Mouse (Mus musculus) MEL (cell line): ENCODE measurements around the gene Rundc3a. TPM values are rescaled to one million over a fixed set of nuclear protein-coding genes. Genes with fewer than 3 reads are reported as not detected.

Experiments used
- DNase-seq: peaks from one replicate; pipeline ENCODE4 v3.0.0; 2011; ENCODE audit warnings: low read depth, low spot score
- H3K27ac ChIP-seq: 2 replicates; pipeline ENCODE4 v1.5.1; 2012; ENCODE audit warnings: low read depth, mild to moderate bottlenecking, control low read depth, low read length, moderate library complexity; ENCODE audit not compliant: control insufficient read depth
- H3K27me3 ChIP-seq, 2 experiments: fragments of 150-350 bp in 1 of 2; sonication (generic) in 1 of 2; 2 replicates each; pipeline ENCODE4 v1.6.1; 2012; ENCODE audit warnings: low read length in 2 of 2, mild to moderate bottlenecking in 2 of 2, improper control_type of control experiment in 1 of 2, moderate library complexity in 1 of 2; ENCODE audit not compliant: insufficient read depth in 2 of 2, control insufficient read depth in 1 of 2
- H3K36me3 ChIP-seq, 2 experiments: 2 replicates each; pipeline ENCODE4 v1.6.1; 2012 to 2014; ENCODE audit warnings: low read length in 2 of 2, improper control_type of control experiment in 1 of 2, inconsistent platforms in 1 of 2, mild to moderate bottlenecking in 1 of 2; ENCODE audit not compliant: insufficient read depth in 2 of 2, control insufficient read depth in 1 of 2
- H3K4me1 ChIP-seq, 2 experiments: fragments of 150-350 bp in 1 of 2; sonication (generic) in 1 of 2; 2 replicates each; pipeline ENCODE4 v1.6.1; 2012; ENCODE audit warnings: low read length in 2 of 2, improper control_type of control experiment in 1 of 2, mild to moderate bottlenecking in 1 of 2; ENCODE audit not compliant: insufficient read depth in 2 of 2, control insufficient read depth in 1 of 2
- H3K4me3 ChIP-seq, 2 experiments: fragments of 150-350 bp in 1 of 2; sonication (generic) in 1 of 2; 2 replicates each; pipeline ENCODE4 v1.5.1; 2012; ENCODE audit warnings: low read depth in 2 of 2, low read length in 2 of 2, mild to moderate bottlenecking in 2 of 2, moderate library complexity in 2 of 2, control low read depth in 1 of 2, improper control_type of control experiment in 1 of 2; ENCODE audit not compliant: control insufficient read depth in 1 of 2, insufficient read depth in 1 of 2
- H3K79me2 ChIP-seq: 2 replicates; pipeline ENCODE4 v1.6.1; 2012; ENCODE audit warnings: mild to moderate bottlenecking, low read length, moderate library complexity; ENCODE audit not compliant: control insufficient read depth, poor library complexity, insufficient read depth
- H3K9ac ChIP-seq: 2 replicates; pipeline ENCODE4 v1.6.1; 2012; ENCODE audit warnings: low read depth, mild to moderate bottlenecking, control low read depth, low read length, moderate library complexity; ENCODE audit not compliant: control insufficient read depth, poor library complexity, severe bottlenecking
- H3K9me3 ChIP-seq: fragments of 150-350 bp; sonication (generic); replicated peaks from 2 replicates; pipeline ENCODE4 v1.6.1; 2012; ENCODE audit warnings: mild to moderate bottlenecking, low read length, improper control_type of control experiment, moderate library complexity; ENCODE audit not compliant: insufficient read depth
- CHD1 ChIP-seq: IDR thresholded peaks from 2 replicates; pipeline ENCODE4 v1.6.1; 2012; ENCODE audit warnings: low read depth, mild to moderate bottlenecking, inconsistent platforms, low read length, improper control_type of control experiment
- CHD2 ChIP-seq: IDR thresholded peaks from 2 replicates; pipeline ENCODE4 v1.6.1; 2011; ENCODE audit warnings: low read length, improper control_type of control experiment
- CTCF ChIP-seq, 3 experiments: IDR thresholded peaks in 2 of 3; conservative IDR thresholded peaks in 1 of 3; 2 replicates each; pipeline ENCODE4 v1.5.1; 2011 to 2012; ENCODE audit warnings: low read length in 3 of 3, low read depth in 2 of 3, mild to moderate bottlenecking in 2 of 3, improper control_type of control experiment in 1 of 3, inconsistent platforms in 1 of 3, mixed read lengths in 1 of 3, moderate library complexity in 1 of 3; ENCODE audit not compliant: control insufficient read depth in 1 of 3, insufficient read depth in 1 of 3, poor library complexity in 1 of 3, severe bottlenecking in 1 of 3
- E2F4 ChIP-seq: IDR thresholded peaks from 2 replicates; pipeline ENCODE4 v1.6.1; 2011; ENCODE audit warnings: low read depth, low read length, improper control_type of control experiment, borderline replicate concordance
- ELF1 ChIP-seq: IDR thresholded peaks from 2 replicates; pipeline ENCODE4 v1.6.1; 2014; ENCODE audit warnings: low read depth, mild to moderate bottlenecking, inconsistent platforms, low read length, improper control_type of control experiment, moderate library complexity
- ETS1 ChIP-seq: IDR thresholded peaks from 2 replicates; pipeline ENCODE4 v1.6.1; 2012; ENCODE audit warnings: low read depth, mild to moderate bottlenecking, inconsistent platforms, low read length, improper control_type of control experiment, moderate library complexity
- GABPA ChIP-seq: IDR thresholded peaks from 2 replicates; pipeline ENCODE4 v1.6.1; 2012; ENCODE audit warnings: low read depth, mild to moderate bottlenecking, inconsistent platforms, low read length, improper control_type of control experiment, moderate library complexity
- HCFC1 ChIP-seq: IDR thresholded peaks from 2 replicates; pipeline ENCODE4 v1.6.1; 2012; ENCODE audit warnings: low read depth, mild to moderate bottlenecking, inconsistent platforms, low read length, improper control_type of control experiment, moderate library complexity
- MAX ChIP-seq: IDR thresholded peaks from 2 replicates; pipeline ENCODE4 v1.6.1; 2011; ENCODE audit warnings: low read length, improper control_type of control experiment
- MEF2A ChIP-seq: IDR thresholded peaks from 2 replicates; pipeline ENCODE4 v1.6.1; 2014; ENCODE audit warnings: low read depth, mild to moderate bottlenecking, inconsistent platforms, low read length, improper control_type of control experiment; ENCODE audit not compliant: poor library complexity, insufficient replicate concordance, severe bottlenecking; ENCODE audit errors: extremely low read depth
- MYB ChIP-seq: IDR thresholded peaks from 2 replicates; pipeline ENCODE4 v1.6.1; 2011; ENCODE audit warnings: mild to moderate bottlenecking, low read depth, low read length, improper control_type of control experiment
- MYC ChIP-seq: IDR thresholded peaks from 2 replicates; pipeline ENCODE4 v1.6.1; 2011; ENCODE audit warnings: low read depth, mild to moderate bottlenecking, low read length, improper control_type of control experiment, moderate library complexity
- NRF1 ChIP-seq: IDR thresholded peaks from 2 replicates; pipeline ENCODE4 v1.6.1; 2014; ENCODE audit warnings: low read depth, mild to moderate bottlenecking, inconsistent platforms, low read length, improper control_type of control experiment, moderate library complexity; ENCODE audit not compliant: poor library complexity, insufficient read depth, severe bottlenecking
- POLR2A ChIP-seq, 2 experiments: IDR thresholded peaks; 2 replicates each; pipeline ENCODE4 v1.6.1; 2011 to 2012; ENCODE audit warnings: low read length in 2 of 2, mild to moderate bottlenecking in 2 of 2, control low read depth in 1 of 2, improper control_type of control experiment in 1 of 2, low read depth in 1 of 2, moderate library complexity in 1 of 2; ENCODE audit not compliant: control insufficient read depth in 1 of 2, insufficient read depth in 1 of 2, poor library complexity in 1 of 2
- POLR2AphosphoS2 ChIP-seq: IDR thresholded peaks from 2 replicates; pipeline ENCODE4 v1.6.1; 2011; ENCODE audit warnings: low read length, improper control_type of control experiment
- POLR2AphosphoS5 ChIP-seq: IDR thresholded peaks from 2 replicates; pipeline ENCODE4 v1.6.1; 2012; ENCODE audit warnings: low read depth, borderline replicate concordance, mild to moderate bottlenecking, inconsistent platforms, low read length, moderate library complexity, mixed read lengths
- RAD21 ChIP-seq: IDR thresholded peaks from 2 replicates; pipeline ENCODE4 v1.6.1; 2011; ENCODE audit warnings: mild to moderate bottlenecking, low read depth, low read length, improper control_type of control experiment
- RCOR1 ChIP-seq: IDR thresholded peaks from 2 replicates; pipeline ENCODE4 v1.6.1; 2012; ENCODE audit warnings: low read depth, mild to moderate bottlenecking, inconsistent platforms, low read length, improper control_type of control experiment
- SIN3A ChIP-seq: IDR thresholded peaks from 2 replicates; pipeline ENCODE4 v1.6.1; 2012; ENCODE audit warnings: low read length, improper control_type of control experiment, inconsistent platforms
- SMC3 ChIP-seq: IDR thresholded peaks from 2 replicates; pipeline ENCODE4 v1.6.1; 2011; ENCODE audit warnings: low read depth, low read length, improper control_type of control experiment
- TAL1 ChIP-seq: IDR thresholded peaks from 2 replicates; pipeline ENCODE4 v1.6.1; 2012; ENCODE audit warnings: mild to moderate bottlenecking, inconsistent platforms, low read length, moderate library complexity, mixed read lengths
- TBP ChIP-seq: IDR thresholded peaks from 2 replicates; pipeline ENCODE4 v1.8.0; 2011; ENCODE audit warnings: low read depth, low read length, improper control_type of control experiment
- TCF12 ChIP-seq: IDR thresholded peaks from 2 replicates; pipeline ENCODE4 v1.6.1; 2014; ENCODE audit warnings: low read depth, mild to moderate bottlenecking, inconsistent platforms, low read length, improper control_type of control experiment, moderate library complexity
- UBTF ChIP-seq: IDR thresholded peaks from 2 replicates; pipeline ENCODE4 v1.6.1; 2012; ENCODE audit warnings: low read depth, mild to moderate bottlenecking, inconsistent platforms, low read length, improper control_type of control experiment, moderate library complexity, borderline replicate concordance; ENCODE audit not compliant: insufficient read depth
- ZC3H11A ChIP-seq: IDR thresholded peaks from 2 replicates; pipeline ENCODE4 v1.6.1; 2012; ENCODE audit warnings: low read depth, mild to moderate bottlenecking, inconsistent platforms, low read length, improper control_type of control experiment
- ZMIZ1 ChIP-seq: IDR thresholded peaks from 2 replicates; pipeline ENCODE4 v1.6.1; 2012; ENCODE audit warnings: low read depth, mild to moderate bottlenecking, inconsistent platforms, low read length, improper control_type of control experiment, moderate library complexity
- ZNF384 ChIP-seq: IDR thresholded peaks from 2 replicates; pipeline ENCODE4 v1.6.1; 2012; ENCODE audit warnings: low read depth, mild to moderate bottlenecking, inconsistent platforms, low read length, improper control_type of control experiment
- polyA plus RNA-seq, 2 experiments: library from polyadenylated mRNA; stranded (reverse) in 1 of 2; unstranded in 1 of 2; fragments of >175 nt in 1 of 2; fragments of >200 nt in 1 of 2; gene quantifications; 2 replicates each; pipeline versions ENCODE4 v1.2.1 to v1.2.4; 2012; ENCODE audit warnings: low replicate concordance in 2 of 2, low read depth in 1 of 2; ENCODE audit not compliant: insufficient read length in 2 of 2, insufficient read depth in 1 of 2, missing spikeins in 1 of 2
- total RNA-seq: library from RNA; depleted of rRNA; stranded (reverse); fragments of 300-350 nt; gene quantifications from 2 replicates; pipeline ENCODE4 v1.2.3, GENCODE M21; 2012

Rundc3a gene
- total and polyA plus RNA-seq, 3 experiments, result 0.39 to 2.1 TPM; not detected in 1

- Histone ChIP-seq H3K4me1 (no peaks in the 10 kb centered on the region), H3K9ac (no peak overlapping the region), H3K9me3 (no peaks in the 10 kb centered on the region), H3K79me2 (no peaks in the 10 kb centered on the region), H3K4me3 (no peak overlapping the region), H3K27ac (no peak overlapping the region), H3K36me3 (no peaks in the 10 kb centered on the region; a peak in 1 of 4 replicates), H3K27me3 (no peaks in the 10 kb centered on the region)
- no peak for DNase-seq
- TF ChIP-seq MYB (no peak), ELF1 (no peak), UBTF (no peak), E2F4 (no peak), SIN3A (no peak), POLR2A (IDR thresholded peaks at IDR 0.05; ENCODE audit: control insufficient read depth in 1 of 2, insufficient read depth in 1 of 2, low read depth in 1 of 2, low read length in 2 of 2, poor library complexity in 1 of 2) (no peak)
Measured at GRCm38 (mm10) chr11:102440255-102440654, 47.1 kb downstream of the Rundc3a start.

GRCm38 (mm10) chr11:102441434-102441833 lies 48.2 kb downstream of the Rundc3a start:
- H3K27me3 ChIP-seq, result no peaks in the 10 kb centered on the region

DNA sequence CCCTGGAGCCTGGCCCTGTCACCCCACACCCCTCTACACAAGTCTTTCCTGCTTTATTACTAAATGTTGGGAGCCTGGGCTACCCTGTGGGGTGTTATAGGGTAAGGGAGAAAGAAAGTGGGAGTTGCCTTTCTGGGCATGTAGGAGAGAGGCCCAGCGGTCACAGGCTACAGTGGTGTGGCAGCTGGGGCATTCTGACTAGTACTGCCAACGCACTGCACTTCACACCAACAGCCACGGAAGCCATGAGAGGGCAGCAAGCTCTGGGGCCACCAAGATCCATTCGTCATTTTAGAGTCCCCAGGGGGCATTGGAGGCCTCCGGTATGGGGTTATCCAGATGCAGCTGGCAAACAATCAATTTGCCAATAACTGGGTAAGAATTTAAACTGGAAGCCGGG lies 48.9 kb downstream of the Rundc3a start:
- H3K4me1 ChIP-seq, result peaks cover 4 to 12% of the 10 kb centered on the region in 2 experiments
- H3K9me3 ChIP-seq, result no peaks in the 10 kb centered on the region
- DNase-seq, result no peak
- H3K79me2 ChIP-seq, result peaks cover 1% of the 10 kb centered on the region; the same call in 1 of the 2 replicates
- no peak overlapping the region for H3K9ac ChIP-seq
- H3K4me3 ChIP-seq, result no peak overlapping the region
- H3K27ac ChIP-seq, result no peak overlapping the region
- H3K36me3 ChIP-seq, result peaks cover 0 to 2% of the 10 kb centered on the region in 2 experiments; a peak in 1 of 4 replicates
- H3K27me3 ChIP-seq, result no peaks in the 10 kb centered on the region; a peak in 1 of 4 replicates
- TF ChIP-seq TAL1 (no peak), MEF2A (no peak), MYC (no peak), POLR2AphosphoS5 (no peak), TCF12 (no peak), NRF1 (no peak), RAD21 (no peak), HCFC1 (no peak), RCOR1 (no peak), ZMIZ1 (no peak), ETS1 (no peak), ZNF384 (no peak), ELF1 (no peak), TBP (no peak), CTCF (IDR thresholded peaks at IDR 0.05 in 2 of 3, conservative IDR thresholded peaks at IDR 0.05 in 1 of 3; ENCODE audit: control insufficient read depth in 1 of 3, insufficient read depth in 1 of 3, low read depth in 2 of 3, low read length in 3 of 3, poor library complexity in 1 of 3, severe bottlenecking in 1 of 3) (no peak)

More at GRCm38 (mm10) chr11:102441434-102441833, 48.2 kb downstream of the Rundc3a start:
- Histone ChIP-seq H3K4me3 (no peak overlapping the region), H3K9me3 (no peaks in the 10 kb centered on the region), H3K79me2 (no peaks in the 10 kb centered on the region), H3K36me3 (peaks cover 0 to 2% of the 10 kb centered on the region in 2 experiments; a peak in 1 of 4 replicates), H3K27ac (no peak overlapping the region), H3K4me1 (peaks cover 4 to 11% of the 10 kb centered on the region in 2 experiments), H3K9ac (no peak overlapping the region)
- TF ChIP-seq ELF1 (no peak), GABPA (no peak), ZC3H11A (peak; percentile 31; the same call in 1 of the 2 replicates), SMC3 (peak; percentile 60), POLR2AphosphoS2 (no peak), MEF2A (no peak), CTCF (IDR thresholded peaks at IDR 0.05 in 2 of 3, conservative IDR thresholded peaks at IDR 0.05 in 1 of 3; ENCODE audit: control insufficient read depth in 1 of 3, insufficient read depth in 1 of 3, low read depth in 2 of 3, low read length in 3 of 3, poor library complexity in 1 of 3, severe bottlenecking in 1 of 3) (peak; percentile 40 to 61 (median 56)), MAX (no peak), TCF12 (no peak), RAD21 (peak; percentile 18), UBTF (no peak), SIN3A (0 out of 2 replicates have a peak, but pooled peaks have one; percentile 17), TAL1 (no peak), CHD1 (no peak), MYC (no peak), CHD2 (no peak)
- DNase-seq, result peak; percentile 42
